8 mouse cellular contexts compared by ENCODE assay signal in genomic region chr10:128412055-128412381, GRCm38 (mm10). TPM values are rescaled to one million over a fixed set of nuclear protein-coding genes. Genes with fewer than 3 reads are reported as not detected.
DNase-seq lines count a peak whose midpoint lies in the region; ATAC-seq lines count a peak whose summit lies in the region.

No protein-coding gene starts in this region.

- 0% methylated on average over 14 of the region's 14 CpGs for WGBS in forebrain, embryonic 15.5 days
- WGBS in midbrain, embryonic 13.5 days, result under 1% methylated on average over 14 of the region's 14 CpGs

- H3K4me1 ChIP-seq in forebrain, embryonic 15.5 days, result peaks cover 54% of the 10 kb centered on the region
- peaks cover 49% of the 10 kb centered on the region for H3K4me1 ChIP-seq in midbrain, embryonic 13.5 days (replicated peaks)

- peak; percentile 58 for DNase-seq in adrenal gland, postnatal 10 days
- DNase-seq in adrenal gland, adult 18-20 months (ENCODE audit: low spot score in 2 of 2), result no peak
- peak; percentile 45 to 48 for DNase-seq in spleen, postnatal 10 days (ENCODE audit: low spot score in 2 of 2)
- no peak for DNase-seq in spleen, adult 12 weeks (ENCODE audit: low spot score)
- DNase-seq in kidney, postnatal 36 days, result peak; percentile 40 to 52
- DNase-seq in layer of hippocampus, postnatal 10 days (ENCODE audit: low spot score in 2 of 2), result no peak

- H3K9me3 ChIP-seq in forebrain, embryonic 15.5 days, result no peaks in the 10 kb centered on the region
- H3K9me3 ChIP-seq in midbrain, embryonic 13.5 days, result no peaks in the 10 kb centered on the region

- peak overlapping the region; percentile 93 for H3K9ac ChIP-seq in forebrain, embryonic 15.5 days (replicated peaks)
- H3K9ac ChIP-seq in midbrain, embryonic 13.5 days (replicated peaks), result peak overlapping the region; percentile 90

- H3K4me2 ChIP-seq in forebrain, embryonic 15.5 days (replicated peaks), result peak overlapping the region; percentile 99
- H3K4me2 ChIP-seq in midbrain, embryonic 13.5 days (replicated peaks), result peak overlapping the region; percentile 94

- H3K27me3 ChIP-seq in forebrain, embryonic 15.5 days, result no peaks in the 10 kb centered on the region
- no peaks in the 10 kb centered on the region for H3K27me3 ChIP-seq in midbrain, embryonic 13.5 days

- no peak for ATAC-seq in forebrain, embryonic 15.5 days (replicated peaks)
- no peak for ATAC-seq in midbrain, embryonic 13.5 days

- H3K4me3 ChIP-seq in forebrain, embryonic 15.5 days, result peak overlapping the region; percentile 98
- H3K4me3 ChIP-seq in midbrain, embryonic 13.5 days (replicated peaks), result peak overlapping the region; percentile 97

- peak overlapping the region; percentile 99 for H3K27ac ChIP-seq in forebrain, embryonic 15.5 days (replicated peaks)
- peak overlapping the region; percentile 95 for H3K27ac ChIP-seq in midbrain, embryonic 13.5 days

- peaks cover 33% of the 10 kb centered on the region for H3K36me3 ChIP-seq in forebrain, embryonic 15.5 days
- peaks cover 34% of the 10 kb centered on the region for H3K36me3 ChIP-seq in midbrain, embryonic 13.5 days

RNA-seq across cellular contexts. Expression of gene Rnf41, which starts 0.6 kb away (rescaled TPM):
- total RNA-seq in adrenal gland, postnatal 10 days (2021), result 10 to 100 TPM; 37.4 TPM
- 10 to 100 TPM; 40.0 to 42.2 TPM for total RNA-seq in adrenal gland, adult 18-20 months (2021)
- polyA plus RNA-seq in forebrain, embryonic 15.5 days (2015; fragmentation: Nextera tagmentation; extraction: Ambion mirVana), result 104 and 110 TPM in 2 replicates
- polyA plus RNA-seq in midbrain, embryonic 13.5 days (2015; fragmentation: Nextera tagmentation; extraction: Ambion mirVana), result 81.5 and 85.9 TPM in 2 replicates
- 10 to 100 TPM; 76.0 to 78.2 TPM for total RNA-seq in layer of hippocampus, postnatal 10 days (2021)

RNA-seq across cellular contexts. Expression of gene Nabp2, which starts 0.7 kb away (rescaled TPM):
- total RNA-seq in adrenal gland, postnatal 10 days (2021), result 10 to 100 TPM; 58.0 to 59.9 TPM
- 10 to 100 TPM; 74.3 to 75.2 TPM for total RNA-seq in adrenal gland, adult 18-20 months (2021)
- polyA plus RNA-seq in forebrain, embryonic 15.5 days (2015; fragmentation: Nextera tagmentation; extraction: Ambion mirVana), result 137 and 139 TPM in 2 replicates
- 142 and 153 TPM in 2 replicates for polyA plus RNA-seq in midbrain, embryonic 13.5 days (2015; fragmentation: Nextera tagmentation; extraction: Ambion mirVana)
- total RNA-seq in layer of hippocampus, postnatal 10 days (2021), result 10 to 100 TPM; 94.1 to 94.2 TPM

RNA-seq across cellular contexts. Expression of gene Slc39a5, which starts 11.0 kb away (rescaled TPM):
- 1 to 10 TPM; 2.3 to 5.9 TPM for total RNA-seq in adrenal gland, postnatal 10 days (2021)
- total RNA-seq in adrenal gland, adult 18-20 months (2021), result under 1 TPM in 1 of 2 experiments, not detected in 1; 0.16 TPM
- 0.09 and 0.24 TPM in 2 replicates for polyA plus RNA-seq in forebrain, embryonic 15.5 days (2015; fragmentation: Nextera tagmentation; extraction: Ambion mirVana)
- 0.18 and 0.22 TPM in 2 replicates for polyA plus RNA-seq in midbrain, embryonic 13.5 days (2015; fragmentation: Nextera tagmentation; extraction: Ambion mirVana)
- total RNA-seq in layer of hippocampus, postnatal 10 days (2021), result under 1 TPM; 0.22 to 0.53 TPM

RNA-seq across cellular contexts. Expression of gene Ankrd52, which starts 35.1 kb away (rescaled TPM):
- 10 to 100 TPM; 53.3 to 57.8 TPM for total RNA-seq in adrenal gland, postnatal 10 days (2021)
- total RNA-seq in adrenal gland, adult 18-20 months (2021), result 10 to 100 TPM; 61.7 to 61.8 TPM
- polyA plus RNA-seq in forebrain, embryonic 15.5 days (2015; fragmentation: Nextera tagmentation; extraction: Ambion mirVana), result 13.0 and 13.4 TPM in 2 replicates
- 13.0 and 14.8 TPM in 2 replicates for polyA plus RNA-seq in midbrain, embryonic 13.5 days (2015; fragmentation: Nextera tagmentation; extraction: Ambion mirVana)
- total RNA-seq in layer of hippocampus, postnatal 10 days (2021), result 10 to 100 TPM; 79.0 to 80.3 TPM

RNA-seq across cellular contexts. Expression of gene Coq10a, which starts 43.2 kb away (rescaled TPM):
- total RNA-seq in adrenal gland, postnatal 10 days (2021), result 100 to 1,000 TPM in 1 of 2 experiments, 10 to 100 TPM in 1; 99.9 to 128 TPM
- total RNA-seq in adrenal gland, adult 18-20 months (2021), result 10 to 100 TPM; 79.8 to 90.2 TPM
- polyA plus RNA-seq in forebrain, embryonic 15.5 days (2015; fragmentation: Nextera tagmentation; extraction: Ambion mirVana), result 33.7 and 35.7 TPM in 2 replicates
- polyA plus RNA-seq in midbrain, embryonic 13.5 days (2015; fragmentation: Nextera tagmentation; extraction: Ambion mirVana), result 28.2 and 34.3 TPM in 2 replicates
- 10 to 100 TPM; 55.6 to 58.8 TPM for total RNA-seq in layer of hippocampus, postnatal 10 days (2021)

Comparison
In these comparisons a context has a peak if more than half of its experiments do, and no peak if none do; other contexts are left out.
1. DNase-seq: peak in adrenal gland, postnatal 10 days (single experiment), spleen, postnatal 10 days (2 of 2) and kidney, postnatal 36 days (2 of 2); none in adrenal gland, adult 18-20 months (0 of 2), spleen, adult 12 weeks (single experiment) and layer of hippocampus, postnatal 10 days (0 of 2).